Mouse (Mus musculus) thymus, adult 18-20 months (tissue): Measurements from ENCODE around the gene C2cd2l.
A peak's percentile ranks its signal among the peaks of the same experiment; 100 is the strongest.
"Not testable (repeated sequence)": the region's sequence is repeated elsewhere in the genome, so short reads cannot be mapped to it uniquely, and the experiment has no call there.

Experiments used
- DNase-seq, 2 experiments: peaks; one replicate each; pipeline ENCODE4 v3.0.0; 2022; ENCODE audit warnings: mixed read lengths in 2 of 2

C2cd2l gene

GRCm38 (mm10) chr9:44319887-44320798 is at the start of gene C2cd2l:
TSS of gene C2cd2l (minus strand) at chr9:44320285.
- peak; percentile 76 to 85 for DNase-seq

GRCm38 (mm10) chr9:44364480-44364879 is 44.4 kb upstream of the C2cd2l start:
- no peak for DNase-seq

- DNase-seq: not testable (repeated sequence)
Measured at GRCm38 (mm10) chr9:44361931-44362330, 41.8 kb upstream of the C2cd2l start.

GRCm38 (mm10) chr9:44361190-44361917 is 41.3 kb upstream of the C2cd2l start, which contains the start of gene Vps11:
TSS of gene Vps11 (minus strand) at chr9:44361670.
- peak; percentile 89 to 93 for DNase-seq

- DNase-seq: no peak
Measured at GRCm38 (mm10) chr9:44357207-44357606, 37.1 kb upstream of the C2cd2l start.

- DNase-seq: no peak
Measured at GRCm38 (mm10) chr9:44353142-44353541, 33.1 kb upstream of the C2cd2l start.

GRCm38 (mm10) chr9:44352337-44352736 is 32.3 kb upstream of the C2cd2l start:
- DNase-seq: no peak

GRCm38 (mm10) chr9:44351396-44351795 is 31.3 kb upstream of the C2cd2l start:
- no peak for DNase-seq

- DNase-seq: no peak
Measured at GRCm38 (mm10) chr9:44348546-44348945, 28.5 kb upstream of the C2cd2l start.

- no peak for DNase-seq
Measured at GRCm38 (mm10) chr9:44347621-44348020, 27.5 kb upstream of the C2cd2l start.

- DNase-seq: no peak
Measured at GRCm38 (mm10) chr9:44347166-44347565, 27.1 kb upstream of the C2cd2l start.

GRCm38 (mm10) chr9:44345570-44346433 is 25.7 kb upstream of the C2cd2l start:
- no peak for DNase-seq

- DNase-seq: peak; percentile 76 to 81
Measured at GRCm38 (mm10) chr9:44343781-44344421, 23.8 kb upstream of the C2cd2l start, which contains the start of gene Hmbs. TSS of gene Hmbs (minus strand) at chr9:44344228.

GRCm38 (mm10) chr9:44343290-44343689 is 23.2 kb upstream of the C2cd2l start:
- DNase-seq: no peak

GRCm38 (mm10) chr9:44342605-44343004 is 22.5 kb upstream of the C2cd2l start:
- DNase-seq: no peak

- DNase-seq: no peak
Measured at GRCm38 (mm10) chr9:44342173-44342572, 22.1 kb upstream of the C2cd2l start.

- DNase-seq: no peak
Measured at GRCm38 (mm10) chr9:44341487-44341886, 21.4 kb upstream of the C2cd2l start.

GRCm38 (mm10) chr9:44338574-44338973 is 18.5 kb upstream of the C2cd2l start:
- DNase-seq: no peak

- DNase-seq: no peak
Measured at GRCm38 (mm10) chr9:44337436-44338169, 17.5 kb upstream of the C2cd2l start.

- DNase-seq: no peak
Measured at GRCm38 (mm10) chr9:44336964-44337363, 16.9 kb upstream of the C2cd2l start.

GRCm38 (mm10) chr9:44336513-44336912 is 16.4 kb upstream of the C2cd2l start:
- DNase-seq: not testable (repeated sequence)

- no peak for DNase-seq
Measured at GRCm38 (mm10) chr9:44336093-44336406, 16.0 kb upstream of the C2cd2l start.
